Mouse (Mus musculus) liver, embryonic 16.5 days (tissue): ENCODE data around the gene Nae1. TPM values are rescaled to one million over a fixed set of nuclear protein-coding genes. Genes with fewer than 3 reads are reported as not detected.
A peak's percentile ranks its signal among the peaks of the same experiment; 100 is the strongest.

ENCODE experiments used
- ATAC-seq: fragments of 200-750 bp; cut with Nextera tagmentation; 2 replicates; pipeline ENCODE4 v1.8.0; 2017; ENCODE audit warnings: low read depth, mild to moderate bottlenecking, moderate number of reproducible peaks, moderate library complexity
- H3K27ac ChIP-seq: fragments of 300-500 bp; sonication (generic); 2 replicates; pipeline ENCODE4 v1.5.1; 2014; ENCODE audit warnings: mild to moderate bottlenecking, low read length
- H3K27me3 ChIP-seq: fragments of 300-500 bp; sonication (generic); 2 replicates; pipeline ENCODE4 v1.6.1; 2014; ENCODE audit warnings: low read depth, low read length, mixed read lengths; ENCODE audit not compliant: control insufficient read depth, insufficient read depth
- H3K36me3 ChIP-seq: fragments of 300-500 bp; sonication (generic); 2 replicates; pipeline ENCODE4 v1.6.1; 2014; ENCODE audit warnings: mild to moderate bottlenecking; ENCODE audit not compliant: control insufficient read depth, insufficient read depth
- H3K4me1 ChIP-seq: fragments of 300-500 bp; sonication (generic); 2 replicates; pipeline ENCODE4 v1.6.1; 2014; ENCODE audit warnings: low read depth, low read length, mixed read lengths; ENCODE audit not compliant: control insufficient read depth
- H3K4me2 ChIP-seq: fragments of 300-500 bp; sonication (generic); 2 replicates; pipeline ENCODE4 v1.6.1; 2014; ENCODE audit warnings: low read depth, low read length, mixed read lengths
- H3K4me3 ChIP-seq: fragments of 300-500 bp; sonication (generic); 2 replicates; pipeline ENCODE4 v1.5.1; 2014; ENCODE audit warnings: low read depth, mild to moderate bottlenecking, low read length
- H3K9ac ChIP-seq: fragments of 300-500 bp; sonication (generic); 2 replicates; pipeline ENCODE4 v1.6.1; 2014; ENCODE audit warnings: low read depth, low read length
- H3K9me3 ChIP-seq: fragments of 300-500 bp; sonication (generic); replicated peaks from 2 replicates; pipeline ENCODE4 v1.6.1; 2016; ENCODE audit warnings: low read length; ENCODE audit not compliant: control insufficient read depth
- WGBS: fragments of 180-500 bp; shearing (Covaris S2); extraction: QIAGEN DNeasy Blood & Tissue Kit; methylation state at CpG from one replicate; pipeline ENCODE4 v1.1.7; 2014; ENCODE audit not compliant: insufficient replicate concordance; 5-methylcytosine and 5-hydroxymethylcytosine counted together
- polyA plus RNA-seq: library from polyadenylated mRNA; unstranded; fragments of >200 nt; fragmentation: Nextera tagmentation; extraction: Ambion mirVana; gene quantifications from 2 replicates; pipeline ENCODE4 v1.2.1, GENCODE M21; 2015

Nae1 gene
- polyA plus RNA-seq, 1 experiment from 2014 or later = 23.0 TPM

GRCm38 (mm10) chr8:104536028-104536427 is 1.6 kb upstream of the Nae1 start:
- ATAC-seq = no peak

GRCm38 (mm10) chr8:104535378-104535777 is 941 bp upstream of the Nae1 start:
- H3K4me1 ChIP-seq = peaks cover 24% of the 10 kb centered on the region
- peak overlapping the region; percentile 87 for H3K4me3 ChIP-seq
- H3K27ac ChIP-seq = no peak overlapping the region
- H3K4me2 ChIP-seq = peak overlapping the region; percentile 82
- H3K36me3 ChIP-seq = no peaks in the 10 kb centered on the region
- peak overlapping the region; percentile 46 for H3K9ac ChIP-seq
- ATAC-seq = no peak
- H3K27me3 ChIP-seq = peaks cover 13% of the 10 kb centered on the region
- H3K9me3 ChIP-seq = no peaks in the 10 kb centered on the region
- 17% methylated on average over 7 of the region's 7 CpGs for WGBS

More at GRCm38 (mm10) chr8:104536028-104536427, 1.6 kb upstream of the Nae1 start:
- Histone ChIP-seq H3K36me3 (no peaks in the 10 kb centered on the region), H3K9me3 (no peaks in the 10 kb centered on the region), H3K27ac (no peak overlapping the region), H3K4me2 (peak overlapping the region; percentile 82), H3K9ac (no peak overlapping the region; the same call in 1 of the 2 replicates), H3K27me3 (peaks cover 19% of the 10 kb centered on the region), H3K4me3 (peak overlapping the region; percentile 87), H3K4me1 (peaks cover 26% of the 10 kb centered on the region)
- 69% methylated on average over 4 of the region's 4 CpGs for WGBS

GRCm38 (mm10) chr8:104534779-104535141 is 323 bp upstream of the Nae1 start:
- WGBS = 3% methylated on average over 9 of the region's 9 CpGs
- peak overlapping the region; percentile 82 for H3K4me2 ChIP-seq
- H3K4me3 ChIP-seq = peak overlapping the region; percentile 87
- H3K4me1 ChIP-seq = peaks cover 24% of the 10 kb centered on the region
- H3K36me3 ChIP-seq = peaks cover 2% of the 10 kb centered on the region
- peaks cover 7% of the 10 kb centered on the region for H3K27me3 ChIP-seq
- H3K9ac ChIP-seq = peak overlapping the region; percentile 46
- H3K9me3 ChIP-seq = no peaks in the 10 kb centered on the region
- peak; percentile 45 for ATAC-seq
- H3K27ac ChIP-seq = no peak overlapping the region

- H3K4me1 ChIP-seq = peaks cover 24% of the 10 kb centered on the region
- H3K4me2 ChIP-seq = peak overlapping the region; percentile 82
- H3K36me3 ChIP-seq = peaks cover 4% of the 10 kb centered on the region
- no peak overlapping the region for H3K27ac ChIP-seq
- no peak for ATAC-seq
- H3K9me3 ChIP-seq = no peaks in the 10 kb centered on the region
- H3K4me3 ChIP-seq = peak overlapping the region; percentile 87
- WGBS = 29% methylated on average over 7 of the region's 7 CpGs
- 0 out of 2 replicates have a peak, but pooled peaks cover under 1% of the 10 kb centered on the region for H3K27me3 ChIP-seq
- H3K9ac ChIP-seq = peak overlapping the region; percentile 87
These were observed 886 bp downstream of the Nae1 start for GRCm38 (mm10) chr8:104533551-104533950.

GRCm38 (mm10) chr8:104529671-104530070 is 4.8 kb downstream of the Nae1 start:
- WGBS = 89% methylated on average over 6 of the region's 6 CpGs
- Histone ChIP-seq H3K9ac (no peak overlapping the region), H3K4me1 (peaks cover 11% of the 10 kb centered on the region; the same call in 1 of the 2 replicates), H3K36me3 (peaks cover 4% of the 10 kb centered on the region), H3K4me3 (no peak overlapping the region), H3K9me3 (no peaks in the 10 kb centered on the region), H3K4me2 (no peak overlapping the region), H3K27me3 (no peaks in the 10 kb centered on the region), H3K27ac (no peak overlapping the region)
- ATAC-seq = no peak

- no peak overlapping the region for H3K4me2 ChIP-seq
- H3K27ac ChIP-seq = no peak overlapping the region
- peaks cover 5% of the 10 kb centered on the region for H3K36me3 ChIP-seq
- no peaks in the 10 kb centered on the region for H3K9me3 ChIP-seq
- no peak for ATAC-seq
- no peaks in the 10 kb centered on the region for H3K27me3 ChIP-seq
- H3K9ac ChIP-seq = no peak overlapping the region
- H3K4me1 ChIP-seq = no peaks in the 10 kb centered on the region
- H3K4me3 ChIP-seq = no peak overlapping the region
- WGBS = 71% methylated on average over 5 of the region's 5 CpGs
These were observed 16.6 kb downstream of the Nae1 start for GRCm38 (mm10) chr8:104517872-104518271.

- Histone ChIP-seq H3K27ac (no peak overlapping the region), H3K4me2 (no peak overlapping the region), H3K27me3 (no peaks in the 10 kb centered on the region), H3K9ac (no peak overlapping the region), H3K9me3 (no peaks in the 10 kb centered on the region), H3K4me1 (peaks cover 5% of the 10 kb centered on the region), H3K4me3 (no peak overlapping the region), H3K36me3 (no peaks in the 10 kb centered on the region)
- 74% methylated on average over 3 of the region's 3 CpGs for WGBS
- ATAC-seq = no peak
These were observed 24.3 kb downstream of the Nae1 start for GRCm38 (mm10) chr8:104510134-104510533.

- Histone ChIP-seq H3K4me1 (peaks cover 5% of the 10 kb centered on the region), H3K4me3 (peak within 1 kb of the TSS; percentile 58), H3K27me3 (no peaks in the 10 kb centered on the region), H3K9me3 (no peaks in the 10 kb centered on the region), H3K36me3 (no peaks in the 10 kb centered on the region), H3K4me2 (peak within 1 kb of the TSS; percentile 83), H3K27ac (no peak within 1 kb of the TSS), H3K9ac (peak within 1 kb of the TSS; percentile 55)
- ATAC-seq = peak; percentile 54
- 5% methylated on average over 64 of the region's 64 CpGs for WGBS
These were observed 25.1 kb downstream of the Nae1 start, which contains the start of gene Terb1 for GRCm38 (mm10) chr8:104509061-104510006. Gene Terb1, minus strand, starts transcription at chr8:104509910.

- no peaks in the 10 kb centered on the region for H3K27me3 ChIP-seq
- no peak for ATAC-seq
- H3K4me3 ChIP-seq = no peak overlapping the region
- H3K4me1 ChIP-seq = no peaks in the 10 kb centered on the region
- H3K9ac ChIP-seq = no peak overlapping the region
- H3K9me3 ChIP-seq = no peaks in the 10 kb centered on the region
- no peak overlapping the region for H3K4me2 ChIP-seq
- H3K27ac ChIP-seq = no peak overlapping the region
- no peaks in the 10 kb centered on the region for H3K36me3 ChIP-seq
- 25% methylated on average over 1 of the region's 1 CpGs for WGBS
These were observed 55.3 kb downstream of the Nae1 start for GRCm38 (mm10) chr8:104479091-104479490.
